ENCODE assay signal across 8 mouse cellular contexts in the genomic region with DNA sequence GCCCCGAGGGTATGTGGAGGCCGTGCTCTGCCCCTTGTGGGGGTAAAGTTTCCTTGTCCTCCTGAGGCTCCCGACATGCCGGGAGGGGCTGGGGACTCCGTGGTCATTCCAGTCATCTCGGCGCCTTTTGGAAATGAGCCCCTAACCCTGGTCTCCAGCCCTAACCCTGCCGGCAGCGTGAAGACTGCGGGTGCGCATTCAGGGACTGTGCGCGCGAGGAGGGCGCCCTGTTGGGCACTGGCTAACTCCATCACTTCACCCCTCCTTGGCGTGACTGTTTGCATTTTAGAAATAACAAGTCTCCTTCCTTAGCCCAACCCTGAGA. TPM values are rescaled to one million over a fixed set of nuclear protein-coding genes. Genes with fewer than 3 reads are reported as not detected.
DNase-seq lines count a peak whose midpoint lies in the region; ATAC-seq and TF ChIP-seq lines count a peak whose summit lies in the region.

No protein-coding gene starts in this region.

- 0 out of 2 replicates have a peak, but pooled peaks cover 4% of the 10 kb centered on the region for H3K4me1 ChIP-seq in heart, embryonic 11.5 days (ENCODE audit: control insufficient read depth, insufficient read depth, low read length)
- H3K4me1 ChIP-seq in ES-Bruce4 (ENCODE audit: control insufficient read depth, insufficient read depth, low read length) = peaks cover 2% of the 10 kb centered on the region
- peaks cover 91% of the 10 kb centered on the region for H3K4me1 ChIP-seq in hindbrain, embryonic 10.5 days (replicated peaks)
- peaks cover 9% of the 10 kb centered on the region for H3K4me1 ChIP-seq in liver, postnatal 0 days (ENCODE audit: insufficient read depth)

- intact Hi-C loops in heart, postnatal 36 days (cut with DNase I) = no loop called here

- no peaks in the 10 kb centered on the region for H3K9me3 ChIP-seq in heart, embryonic 11.5 days (replicated peaks; ENCODE audit: control insufficient read depth, low read length)
- H3K9me3 ChIP-seq in ES-Bruce4 (replicated peaks; ENCODE audit: control insufficient read depth, insufficient read depth, low read length, poor library complexity, severe bottlenecking) = no peaks in the 10 kb centered on the region
- no peaks in the 10 kb centered on the region for H3K9me3 ChIP-seq in hindbrain, embryonic 10.5 days
- no peaks in the 10 kb centered on the region for H3K9me3 ChIP-seq in liver, postnatal 0 days (ENCODE audit: low read length)

- H3K9ac ChIP-seq in heart, embryonic 11.5 days (ENCODE audit: low read depth, low read length) = no peak overlapping the region
- peak overlapping the region; percentile 80 for H3K9ac ChIP-seq in ES-Bruce4 (ENCODE audit: low read depth, poor library complexity, severe bottlenecking)
- no peak overlapping the region for H3K9ac ChIP-seq in liver, postnatal 0 days (replicated peaks)

- peak overlapping the region; percentile 84 for H3K4me2 ChIP-seq in heart, embryonic 11.5 days
- peak overlapping the region; percentile 70 for H3K4me2 ChIP-seq in liver, postnatal 0 days (ENCODE audit: low read depth, low read length)

- TF ChIP-seq EP300 in ES-Bruce4 (IDR thresholded peaks at IDR 0.05; ENCODE audit: insufficient read depth, low read depth, low read length) = no peak
- no peak for TF ChIP-seq EP300 in liver, postnatal 0 days (IDR thresholded peaks at IDR 0.05; ENCODE audit: low read depth)

- H3K27me3 ChIP-seq in heart, embryonic 11.5 days (ENCODE audit: control insufficient read depth, insufficient read depth, low read length) = peaks cover 90% of the 10 kb centered on the region
- peaks cover 4% of the 10 kb centered on the region for H3K27me3 ChIP-seq in ES-Bruce4 (ENCODE audit: control insufficient read depth, insufficient read depth, low read length, poor library complexity, severe bottlenecking)
- H3K27me3 ChIP-seq in hindbrain, embryonic 10.5 days (ENCODE audit: insufficient read depth, poor library complexity, severe bottlenecking) = peaks cover 78% of the 10 kb centered on the region
- H3K27me3 ChIP-seq in liver, postnatal 0 days (ENCODE audit: insufficient read depth, low read length) = peaks cover 46% of the 10 kb centered on the region

- H3K4me3 ChIP-seq in heart, embryonic 11.5 days (ENCODE audit: low read depth, low read length) = peak overlapping the region; percentile 50
- peak overlapping the region; percentile 60 for H3K4me3 ChIP-seq in ES-Bruce4 (ENCODE audit: low read depth, low read length)
- peak overlapping the region; percentile 78 for H3K4me3 ChIP-seq in hindbrain, embryonic 10.5 days
- peak overlapping the region; percentile 41 for H3K4me3 ChIP-seq in liver, postnatal 0 days (ENCODE audit: low read depth, low read length)

- TF ChIP-seq CTCF in ES-Bruce4 (IDR thresholded peaks at IDR 0.05; ENCODE audit: low read depth, low read length) = no peak
- no peak for TF ChIP-seq CTCF in liver, postnatal 0 days (IDR thresholded peaks at IDR 0.05; ENCODE audit: low read depth)

- no peak for ATAC-seq in heart, embryonic 11.5 days (replicated peaks; ENCODE audit: insufficient number of reproducible peaks, low FRiP score, low TSS enrichment)
- ATAC-seq in liver, postnatal 0 days = no peak

- H3K27ac ChIP-seq in heart, embryonic 11.5 days (ENCODE audit: low read depth, low read length) = no peak overlapping the region
- H3K27ac ChIP-seq in ES-Bruce4 (ENCODE audit: insufficient read depth, low read length) = no peak overlapping the region
- H3K27ac ChIP-seq in hindbrain, embryonic 10.5 days = peak overlapping the region; percentile 92
- no peak overlapping the region for H3K27ac ChIP-seq in liver, postnatal 0 days (ENCODE audit: low read depth)

- no peak for DNase-seq in heart, postnatal 36 days
- DNase-seq in hindbrain, embryonic 10.5 days (ENCODE audit: low spot score) = no peak
- no peak for DNase-seq in liver, postnatal 0 days
- DNase-seq in adrenal gland, postnatal 10 days = no peak
- no peak for DNase-seq in adrenal gland, adult 2 months
- no peak for DNase-seq in layer of hippocampus, adult 8-10 months (ENCODE audit: low spot score in 2 of 2)

- no peak for TF ChIP-seq POLR2A in ES-Bruce4 (IDR thresholded peaks at IDR 0.05; ENCODE audit: insufficient read depth, low read length)

- WGBS in heart, embryonic 11.5 days (ENCODE audit: insufficient replicate concordance) = 0% methylated on average over 16 of the region's 16 CpGs
- WGBS in hindbrain, embryonic 10.5 days = under 1% methylated on average over 16 of the region's 16 CpGs
- 1% methylated on average over 14 of the region's 16 CpGs for WGBS in liver, postnatal 0 days (ENCODE audit: insufficient replicate concordance)

- H3K36me3 ChIP-seq in heart, embryonic 11.5 days (ENCODE audit: control insufficient read depth, insufficient read depth, low read length) = no peaks in the 10 kb centered on the region
- no peaks in the 10 kb centered on the region for H3K36me3 ChIP-seq in ES-Bruce4 (ENCODE audit: control insufficient read depth, insufficient read depth, low read length, poor library complexity, severe bottlenecking)
- peaks cover 24% of the 10 kb centered on the region for H3K36me3 ChIP-seq in hindbrain, embryonic 10.5 days
- no peaks in the 10 kb centered on the region for H3K36me3 ChIP-seq in liver, postnatal 0 days (replicated peaks; ENCODE audit: insufficient read depth, low read length)

RNA-seq across cellular contexts. Expression of a gene that starts 4.0 kb away (rescaled TPM):
- 0.28 and 0.70 TPM in 2 replicates for polyA plus RNA-seq in heart, embryonic 11.5 days (2014; fragmentation: Nextera tagmentation; extraction: Ambion mirVana)
- total RNA-seq in heart, postnatal 36 days (2021) = not detected
- 0.43 and 1.0 TPM in 2 replicates for polyA plus RNA-seq in ES-Bruce4 (2011; ENCODE audit: insufficient read depth, insufficient read length, low read depth, missing spikeins)
- 23.7 and 44.1 TPM in 2 replicates for polyA plus RNA-seq in hindbrain, embryonic 10.5 days (2016; fragmentation: Nextera tagmentation; extraction: Ambion mirVana)
- polyA plus RNA-seq in liver, postnatal 0 days (2015; fragmentation: Nextera tagmentation; extraction: Ambion mirVana) = 0.02 and 0.05 TPM in 2 replicates
- total RNA-seq in adrenal gland, postnatal 10 days (2021) = 1 to 10 TPM; 6.6 to 8.2 TPM
- total RNA-seq in adrenal gland, adult 2 months (2021) = 10 to 100 TPM in 1 of 2 experiments, 1 to 10 TPM in 1; 6.5 to 35.4 TPM
- polyA plus RNA-seq in adrenal gland, adult 2 months (2012; rRNA removed) = 8.9 and 13.8 TPM in 2 replicates
- total RNA-seq in layer of hippocampus, adult 8-10 months (2022) = 10 to 100 TPM; 21.1 to 28.4 (median 23.8) TPM

RNA-seq across cellular contexts. Expression of a gene that starts 53.0 kb away (rescaled TPM):
- 0.17 and 0.30 TPM in 2 replicates for polyA plus RNA-seq in heart, embryonic 11.5 days (2014; fragmentation: Nextera tagmentation; extraction: Ambion mirVana)
- total RNA-seq in heart, postnatal 36 days (2021) = under 1 TPM; 0.51 to 0.58 TPM
- polyA plus RNA-seq in ES-Bruce4 (2011; ENCODE audit: insufficient read depth, insufficient read length, low read depth, missing spikeins) = 0.79 and 1.3 TPM in 2 replicates
- polyA plus RNA-seq in hindbrain, embryonic 10.5 days (2016; fragmentation: Nextera tagmentation; extraction: Ambion mirVana) = 0.35 and 0.56 TPM in 2 replicates
- 0.12 and 0.18 TPM in 2 replicates for polyA plus RNA-seq in liver, postnatal 0 days (2015; fragmentation: Nextera tagmentation; extraction: Ambion mirVana)
- total RNA-seq in adrenal gland, postnatal 10 days (2021) = 1 to 10 TPM; 2.7 to 4.3 TPM
- 1 to 10 TPM; 1.6 to 3.3 TPM for total RNA-seq in adrenal gland, adult 2 months (2021)
- 4.3 and 5.4 TPM in 2 replicates for polyA plus RNA-seq in adrenal gland, adult 2 months (2012; rRNA removed)
- 1 to 10 TPM; 2.8 to 5.5 (median 3.1) TPM for total RNA-seq in layer of hippocampus, adult 8-10 months (2022)
